Mouse (Mus musculus) heart, adult 2 months (tissue): ENCODE measurements around the gene Lhx2.

Experiments used
- CTCF ChIP-seq: fragments of 200-600 bp; IDR thresholded peaks from 2 replicates; pipeline ENCODE4 v1.8.1; 2022; ENCODE audit warnings: antibody characterized with exemption, mild to moderate bottlenecking, moderate library complexity
- POLR2A ChIP-seq: fragments of 200-500 bp; IDR thresholded peaks from 2 replicates; pipeline ENCODE4 v1.6.1; 2011; ENCODE audit warnings: mild to moderate bottlenecking, low read depth, low read length, control low read depth; ENCODE audit not compliant: insufficient read depth

DNA sequence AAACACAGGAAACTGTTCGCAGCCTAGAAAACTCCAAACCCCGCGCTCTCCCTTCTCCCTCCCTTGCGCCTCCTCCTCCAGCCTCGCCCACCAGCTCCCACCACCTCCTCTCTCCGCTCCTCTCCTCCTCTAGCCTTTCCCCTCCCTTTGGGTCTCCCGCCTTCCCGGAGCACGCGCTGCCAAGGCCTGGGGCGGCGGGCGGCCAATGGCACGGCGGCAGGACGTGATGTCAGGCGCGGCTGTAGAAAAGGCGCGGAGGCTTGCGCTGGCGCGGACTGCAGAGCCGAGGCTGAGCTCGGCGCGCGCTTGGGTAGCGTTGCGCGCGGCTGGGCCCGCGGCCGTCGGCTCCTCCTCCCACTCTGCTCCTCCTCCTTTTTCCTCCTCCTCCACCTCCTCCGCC is 11.7 kb downstream of the Lhx2 start:
- TF ChIP-seq CTCF, result no peak
- no peak for TF ChIP-seq POLR2A
